Mouse (Mus musculus) midbrain, embryonic 15.5 days (tissue): Measurements from ENCODE around the gene St6galnac4. TPM values are rescaled to one million over a fixed set of nuclear protein-coding genes. Genes with fewer than 3 reads are reported as not detected.

Experiments
- ATAC-seq: fragments of 200-750 bp; cut with Nextera tagmentation; replicated peaks from 2 replicates; pipeline ENCODE4 v1.8.0; 2017; ENCODE audit warnings: moderate TSS enrichment
- H3K27ac ChIP-seq: fragments of 300-500 bp; sonication (generic); 2 replicates; pipeline ENCODE4 v1.5.1; 2015; ENCODE audit warnings: mild to moderate bottlenecking, inconsistent platforms
- H3K27me3 ChIP-seq: fragments of 300-500 bp; sonication (generic); replicated peaks from 2 replicates; pipeline ENCODE4 v1.6.1; 2015; ENCODE audit warnings: inconsistent platforms
- H3K36me3 ChIP-seq: fragments of 300-500 bp; sonication (generic); replicated peaks from 2 replicates; pipeline ENCODE4 v1.6.1; 2015; ENCODE audit warnings: inconsistent platforms
- H3K4me1 ChIP-seq: fragments of 300-500 bp; sonication (generic); 2 replicates; pipeline ENCODE4 v1.6.1; 2015; ENCODE audit warnings: inconsistent platforms
- H3K4me2 ChIP-seq: fragments of 300-500 bp; sonication (generic); 2 replicates; pipeline ENCODE4 v1.6.1; 2015; ENCODE audit warnings: inconsistent platforms, mild to moderate bottlenecking, moderate library complexity
- H3K4me3 ChIP-seq: fragments of 300-500 bp; sonication (generic); 2 replicates; pipeline ENCODE4 v1.5.1; 2015; ENCODE audit warnings: mild to moderate bottlenecking, inconsistent platforms
- H3K9ac ChIP-seq: fragments of 300-500 bp; sonication (generic); 2 replicates; pipeline ENCODE4 v1.6.1; 2015; ENCODE audit warnings: mild to moderate bottlenecking, inconsistent platforms
- H3K9me3 ChIP-seq: fragments of 300-500 bp; sonication (generic); 2 replicates; pipeline ENCODE4 v1.6.1; 2016; ENCODE audit warnings: inconsistent platforms
- WGBS: fragments of 180-500 bp; shearing (Covaris S2); methylation state at CpG from one replicate; pipeline ENCODE4 v1.1.7; 2015; ENCODE audit warnings: mixed read lengths; 5-methylcytosine and 5-hydroxymethylcytosine counted together
- polyA plus RNA-seq: library from polyadenylated mRNA; unstranded; fragments of >200 nt; fragmentation: Nextera tagmentation; extraction: Ambion mirVana; gene quantifications from 2 replicates; pipeline ENCODE4 v1.2.1, GENCODE M21; 2015

Gene St6galnac4
- polyA plus RNA-seq, 1 experiment from 2014 or later, result 33.3 TPM

DNA sequence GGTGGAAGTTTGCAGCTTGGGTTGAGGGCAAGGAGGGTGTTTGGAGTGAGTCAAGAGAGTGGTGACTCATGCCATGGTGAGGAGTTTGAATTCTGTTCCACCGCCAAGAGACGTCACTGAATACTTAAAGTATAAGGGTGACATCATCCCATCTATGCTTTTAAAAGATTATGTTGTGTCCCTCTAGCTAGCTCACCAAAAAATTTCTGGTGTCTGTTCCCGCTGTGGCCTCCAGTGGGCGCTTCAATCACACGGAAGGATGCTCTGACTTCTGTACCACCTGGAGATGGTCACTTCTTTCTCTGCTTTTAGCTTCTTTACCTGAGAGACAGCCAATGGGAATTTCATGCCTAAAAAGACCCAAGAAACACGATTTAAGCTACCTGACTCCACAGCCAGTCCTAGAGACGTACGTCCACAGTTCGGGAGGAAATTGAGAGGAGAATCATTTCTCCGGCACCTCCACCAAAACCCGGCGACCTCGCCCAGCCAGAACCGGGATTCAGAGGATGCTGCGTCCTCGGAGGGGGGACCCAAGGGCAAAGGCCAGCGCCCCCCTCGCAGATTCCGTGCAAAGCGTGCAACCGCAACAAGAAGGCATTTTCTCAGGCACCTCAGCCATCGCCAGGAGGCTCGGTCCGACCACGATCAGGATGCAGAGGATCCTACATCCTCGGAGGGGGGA is 11.9 kb upstream of the St6galnac4 start:
- no peaks in the 10 kb centered on the region for H3K36me3 ChIP-seq
- no peaks in the 10 kb centered on the region for H3K9me3 ChIP-seq
- peak overlapping the region; percentile 100 for H3K4me2 ChIP-seq
- peaks cover 12% of the 10 kb centered on the region for H3K27me3 ChIP-seq
- peak overlapping the region; percentile 60 for H3K9ac ChIP-seq
- ATAC-seq, result peak; percentile 55
- H3K4me3 ChIP-seq, result peak overlapping the region; percentile 63
- peaks cover 36% of the 10 kb centered on the region for H3K4me1 ChIP-seq
- under 1% methylated on average over 26 of the region's 26 CpGs for WGBS
- peak overlapping the region; percentile 56 for H3K27ac ChIP-seq

DNA sequence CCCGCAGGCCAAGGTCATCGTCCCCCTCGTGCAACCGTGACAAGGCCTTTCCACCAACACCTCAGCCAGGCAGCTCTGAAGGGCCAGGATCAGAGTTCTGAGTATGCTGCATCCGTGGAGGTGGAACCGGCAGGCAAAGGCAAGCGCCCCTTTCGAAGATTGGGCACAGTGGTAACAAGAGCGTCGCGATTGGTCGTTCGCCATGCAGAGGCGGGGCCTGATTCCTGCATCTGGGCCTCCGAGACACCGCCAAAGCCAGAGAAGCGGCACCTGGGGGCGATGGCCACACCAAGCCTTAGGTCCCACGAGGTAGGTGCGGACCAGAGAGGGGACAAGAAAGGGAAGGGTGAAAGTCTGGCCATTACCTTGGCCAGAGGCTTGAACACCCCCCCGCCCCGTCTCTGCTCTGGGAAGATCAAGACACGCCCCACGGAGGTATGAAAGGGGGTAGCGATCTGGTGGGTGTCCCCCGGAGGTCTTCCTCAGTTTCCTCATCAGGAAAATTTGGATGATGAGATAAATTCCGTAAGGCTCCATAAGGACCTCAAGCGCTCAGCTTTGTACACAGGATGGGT is 11.2 kb upstream of the St6galnac4 start, which contains the start of gene 9430097D07Rik:
TSS of gene 9430097D07Rik (minus strand) at position 99 of the 575 bp plus-strand sequence.
- Histone ChIP-seq H3K4me2 (peak within 1 kb of the TSS; percentile 100), H3K9ac (peak within 1 kb of the TSS; percentile 60), H3K4me1 (peaks cover 32% of the 10 kb centered on the region), H3K9me3 (no peaks in the 10 kb centered on the region), H3K36me3 (no peaks in the 10 kb centered on the region), H3K27ac (peak within 1 kb of the TSS; percentile 56), H3K27me3 (peaks cover 14% of the 10 kb centered on the region), H3K4me3 (peak within 1 kb of the TSS; percentile 63)
- WGBS, result 5% methylated on average over 28 of the region's 28 CpGs
- ATAC-seq, result peak; percentile 81

DNA sequence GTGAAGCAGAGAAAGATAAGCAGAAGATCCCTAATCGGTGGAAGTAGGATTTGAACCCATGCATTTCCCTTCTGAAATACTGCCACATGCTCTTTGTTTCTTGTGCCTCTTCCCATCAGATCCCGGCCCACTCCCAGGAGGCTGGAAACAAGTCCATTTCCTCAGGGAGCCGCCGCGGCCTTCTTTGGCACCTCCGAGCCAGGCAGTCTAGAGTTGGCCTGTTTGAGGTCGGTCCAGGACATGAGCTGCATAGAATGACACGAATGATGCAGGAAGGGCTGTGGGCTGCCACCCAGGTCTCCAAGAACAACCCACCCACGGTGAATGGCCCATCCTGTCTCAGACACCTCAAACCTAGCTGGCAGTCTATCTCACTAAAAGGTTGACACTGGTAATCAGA is 10.4 kb upstream of the St6galnac4 start:
- Histone ChIP-seq H3K36me3 (no peaks in the 10 kb centered on the region), H3K27ac (no peak overlapping the region), H3K4me1 (peaks cover 27% of the 10 kb centered on the region), H3K4me2 (peak overlapping the region; percentile 100; the same call in 1 of the 2 replicates), H3K9me3 (no peaks in the 10 kb centered on the region), H3K4me3 (no peak overlapping the region), H3K9ac (peak overlapping the region; percentile 60; the same call in 1 of the 2 replicates), H3K27me3 (peaks cover 14% of the 10 kb centered on the region)
- no peak for ATAC-seq
- WGBS, result 84% methylated on average over 9 of the region's 9 CpGs

DNA sequence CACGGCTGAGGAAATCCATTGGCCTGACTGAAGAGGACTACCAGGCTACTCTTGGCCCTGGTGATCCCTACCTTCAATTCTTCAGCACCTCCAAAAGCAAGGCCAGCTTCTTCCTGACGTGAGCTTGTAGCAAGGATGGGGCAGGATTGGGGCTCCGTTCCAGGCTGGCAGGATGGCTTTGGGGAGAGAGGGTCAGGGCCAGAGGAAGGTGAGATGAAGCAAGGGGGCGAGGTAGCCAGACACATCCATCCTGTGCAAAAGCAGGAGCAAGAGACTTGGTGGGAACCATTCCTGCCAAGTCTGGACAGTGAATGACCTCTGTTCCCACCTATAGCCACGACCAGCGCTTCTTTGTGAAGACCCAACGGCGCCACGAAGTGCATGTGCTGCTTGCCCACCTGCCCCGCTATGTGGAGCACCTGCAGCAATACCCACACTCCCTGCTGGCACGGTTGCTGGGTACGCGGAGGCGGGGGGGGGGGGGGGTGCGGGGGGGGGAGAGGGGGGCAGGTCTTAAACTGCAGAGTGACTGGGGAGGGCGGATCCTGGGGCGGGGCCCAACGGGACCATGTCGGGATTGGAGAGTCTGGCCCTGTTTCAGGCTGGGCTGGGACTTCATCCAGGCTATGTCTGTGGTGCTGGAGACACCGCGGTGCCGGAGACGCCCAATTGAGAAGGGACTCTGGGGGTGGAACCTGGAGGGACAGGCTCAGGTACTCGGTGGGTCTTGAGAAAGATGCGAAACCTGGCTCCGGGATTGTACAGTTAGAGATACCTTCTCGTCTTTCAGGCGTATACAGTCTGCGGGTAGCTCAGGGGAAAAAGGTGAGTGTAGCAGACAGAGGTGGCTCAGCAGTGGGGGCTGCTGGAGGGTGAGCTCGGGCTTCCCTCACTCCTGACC is 8.5 kb upstream of the St6galnac4 start:
- no peaks in the 10 kb centered on the region for H3K36me3 ChIP-seq
- no peak overlapping the region for H3K9ac ChIP-seq
- H3K27me3 ChIP-seq, result peaks cover 14% of the 10 kb centered on the region
- ATAC-seq, result no peak
- peaks cover 26% of the 10 kb centered on the region for H3K4me1 ChIP-seq
- no peak overlapping the region for H3K4me2 ChIP-seq
- WGBS, result 42% methylated on average over 26 of the region's 30 CpGs
- H3K27ac ChIP-seq, result no peak overlapping the region
- H3K9me3 ChIP-seq, result no peaks in the 10 kb centered on the region
- no peak overlapping the region for H3K4me3 ChIP-seq

DNA sequence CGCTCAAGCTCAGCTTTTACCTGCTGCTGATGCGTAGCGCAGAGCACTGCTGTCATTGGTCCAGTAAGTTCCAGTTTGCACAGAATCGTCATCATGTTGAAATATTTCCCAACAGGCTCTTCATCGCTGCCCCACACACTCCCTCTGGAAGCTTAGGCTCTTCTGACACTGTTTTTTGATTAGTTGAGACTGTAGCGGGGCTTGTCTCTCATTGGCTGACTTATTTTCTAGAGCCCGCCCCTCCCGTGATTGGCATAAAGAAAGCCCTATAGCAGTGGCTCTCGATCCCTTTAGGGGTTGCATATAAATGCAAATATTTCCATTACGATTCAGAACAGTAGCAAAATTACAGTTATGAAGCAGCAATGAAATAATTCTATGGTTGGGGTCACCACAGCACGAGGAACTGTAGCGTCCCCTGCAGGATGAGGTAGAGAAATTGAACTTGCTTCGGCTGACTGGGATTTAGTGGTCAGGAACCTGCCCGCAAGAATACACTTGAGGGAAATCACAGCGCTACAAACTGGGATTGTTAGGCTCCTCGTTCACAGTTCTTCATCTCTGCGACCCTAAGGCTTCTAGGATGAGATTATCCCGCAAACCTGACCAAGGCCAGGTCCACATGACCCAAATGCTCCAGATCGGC is 5.3 kb upstream of the St6galnac4 start:
- Histone ChIP-seq H3K27ac (peak overlapping the region; percentile 49), H3K4me2 (peak overlapping the region; percentile 42), H3K27me3 (peaks cover 14% of the 10 kb centered on the region), H3K9ac (peak overlapping the region; percentile 22; the same call in 1 of the 2 replicates), H3K4me3 (peak overlapping the region; percentile 34), H3K4me1 (peaks cover 17% of the 10 kb centered on the region), H3K36me3 (no peaks in the 10 kb centered on the region), H3K9me3 (no peaks in the 10 kb centered on the region)
- WGBS, result 30% methylated on average over 19 of the region's 19 CpGs
- peak; percentile 75 for ATAC-seq

DNA sequence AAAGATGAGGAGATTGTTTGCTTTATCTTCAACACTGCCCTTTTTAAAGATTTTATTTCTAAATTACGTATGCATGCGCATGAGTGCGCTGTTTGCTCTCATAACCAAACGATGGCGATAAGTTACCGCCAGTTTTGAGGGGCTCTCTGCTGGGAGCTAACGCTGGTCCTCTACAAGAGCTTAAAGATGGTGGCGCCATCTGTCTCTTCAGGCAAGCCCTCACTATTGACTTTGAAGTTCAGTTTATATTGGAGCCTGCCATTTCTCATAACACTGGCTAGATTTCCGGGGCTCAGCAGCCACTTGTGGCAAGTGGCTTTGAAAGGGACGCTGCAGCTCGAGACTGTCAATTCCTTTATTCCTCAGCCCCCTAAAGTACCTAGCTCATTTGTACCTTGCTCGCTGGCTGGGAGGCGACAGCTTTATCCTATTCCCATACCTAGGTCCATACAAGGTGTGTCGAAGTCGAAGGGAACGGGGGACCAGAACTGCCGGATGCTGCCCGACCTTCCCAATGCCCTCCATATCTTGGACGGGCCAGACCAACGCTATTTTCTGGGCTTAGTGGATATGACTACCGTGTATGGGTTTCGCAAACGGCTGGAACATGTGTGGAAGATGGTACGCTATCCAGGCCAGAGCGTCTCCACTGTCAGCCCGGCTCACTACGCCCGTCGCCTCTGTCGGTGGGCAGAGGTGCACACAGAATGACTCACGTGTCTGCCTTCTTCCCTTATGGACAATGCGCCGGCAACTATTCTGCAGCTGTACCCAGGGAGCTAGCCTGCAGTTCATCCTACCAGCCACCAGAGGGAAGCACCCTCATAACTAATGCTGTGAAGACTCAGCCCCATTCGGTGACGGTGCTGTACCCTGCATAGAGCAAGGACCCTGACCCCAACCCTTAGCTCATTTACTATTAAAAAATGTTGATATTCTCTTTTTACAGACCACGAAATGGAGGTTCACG is 3.8 kb upstream of the St6galnac4 start:
- Histone ChIP-seq H3K36me3 (no peaks in the 10 kb centered on the region), H3K27me3 (peaks cover 14% of the 10 kb centered on the region), H3K9ac (peak overlapping the region; percentile 27; the same call in 1 of the 2 replicates), H3K4me3 (peak overlapping the region; percentile 30), H3K27ac (peak overlapping the region; percentile 58; the same call in 1 of the 2 replicates), H3K4me2 (peak overlapping the region; percentile 52), H3K9me3 (no peaks in the 10 kb centered on the region), H3K4me1 (peaks cover 30% of the 10 kb centered on the region)
- WGBS, result 11% methylated on average over 37 of the region's 37 CpGs
- peak; percentile 74 for ATAC-seq

DNA sequence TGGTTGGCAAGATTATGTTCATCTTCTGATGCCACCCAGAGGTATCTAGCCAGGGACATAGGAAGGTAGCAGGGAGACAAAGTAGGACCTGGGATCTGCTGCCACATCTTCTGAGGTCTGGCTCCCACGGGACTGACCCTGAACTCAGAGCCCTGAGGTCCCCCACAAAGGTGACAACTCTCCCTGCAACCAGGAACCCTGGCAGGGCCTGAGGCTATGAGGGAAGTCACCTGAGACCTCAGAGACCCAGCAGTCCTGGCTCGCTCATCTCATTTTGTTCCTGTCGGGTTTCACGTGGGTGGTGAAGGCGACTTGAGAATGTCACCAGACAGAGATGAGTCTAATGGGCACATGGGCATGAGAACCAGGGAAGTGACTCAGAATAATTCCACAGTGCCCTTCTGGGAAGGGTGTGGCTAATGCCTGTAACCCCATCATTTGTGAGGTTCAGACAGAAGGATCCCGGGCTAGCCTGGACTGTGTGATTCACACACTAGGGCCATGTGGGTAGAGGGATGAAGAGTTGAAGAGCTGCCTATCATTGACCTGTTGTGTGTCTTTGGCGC is 1.7 kb upstream of the St6galnac4 start:
- H3K9ac ChIP-seq, result no peak overlapping the region
- WGBS, result 87% methylated on average over 7 of the region's 7 CpGs
- no peak overlapping the region for H3K27ac ChIP-seq
- peaks cover 37% of the 10 kb centered on the region for H3K4me1 ChIP-seq
- H3K9me3 ChIP-seq, result no peaks in the 10 kb centered on the region
- H3K4me3 ChIP-seq, result no peak overlapping the region
- ATAC-seq, result no peak
- no peak overlapping the region for H3K4me2 ChIP-seq
- H3K27me3 ChIP-seq, result 0 out of 2 replicates have a peak, but pooled peaks cover under 1% of the 10 kb centered on the region
- no peaks in the 10 kb centered on the region for H3K36me3 ChIP-seq

DNA sequence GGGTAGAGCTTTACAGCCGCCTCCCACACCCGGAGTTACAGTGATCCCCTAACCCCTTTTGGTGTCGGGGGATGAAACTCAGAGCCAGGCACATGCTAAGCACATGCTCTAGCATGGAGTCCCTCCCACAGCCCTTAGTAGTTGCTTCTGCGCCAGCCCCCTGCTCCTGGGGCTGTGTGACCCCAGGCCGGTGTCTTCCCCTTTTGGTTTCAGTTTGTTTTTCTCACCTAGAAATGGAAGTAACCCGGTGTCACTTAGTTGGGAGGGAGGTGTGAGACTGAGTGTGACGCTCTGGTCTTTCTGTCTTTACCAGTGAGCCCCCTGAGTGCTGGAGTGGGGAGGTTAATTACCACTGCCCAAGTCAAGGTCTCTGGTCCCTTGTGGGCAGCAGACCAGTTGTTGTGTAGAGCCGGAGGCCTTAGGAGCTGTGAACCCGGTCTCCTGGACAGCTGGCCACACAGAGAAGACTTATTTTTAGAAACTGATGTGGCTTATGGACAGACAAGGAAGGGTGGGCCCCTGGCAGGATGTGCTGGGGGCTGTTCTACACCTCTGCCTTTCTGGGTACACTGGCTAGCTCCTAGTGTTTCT is 931 bp downstream of the St6galnac4 start:
- peak overlapping the region; percentile 52 for H3K4me3 ChIP-seq
- H3K9ac ChIP-seq, result peak overlapping the region; percentile 59; the same call in 1 of the 2 replicates
- H3K9me3 ChIP-seq, result no peaks in the 10 kb centered on the region
- no peak overlapping the region for H3K27ac ChIP-seq
- H3K27me3 ChIP-seq, result no peaks in the 10 kb centered on the region
- H3K4me1 ChIP-seq, result peaks cover 30% of the 10 kb centered on the region
- H3K4me2 ChIP-seq, result peak overlapping the region; percentile 57
- 56% methylated on average over 9 of the region's 9 CpGs for WGBS
- no peaks in the 10 kb centered on the region for H3K36me3 ChIP-seq
- ATAC-seq, result no peak

DNA sequence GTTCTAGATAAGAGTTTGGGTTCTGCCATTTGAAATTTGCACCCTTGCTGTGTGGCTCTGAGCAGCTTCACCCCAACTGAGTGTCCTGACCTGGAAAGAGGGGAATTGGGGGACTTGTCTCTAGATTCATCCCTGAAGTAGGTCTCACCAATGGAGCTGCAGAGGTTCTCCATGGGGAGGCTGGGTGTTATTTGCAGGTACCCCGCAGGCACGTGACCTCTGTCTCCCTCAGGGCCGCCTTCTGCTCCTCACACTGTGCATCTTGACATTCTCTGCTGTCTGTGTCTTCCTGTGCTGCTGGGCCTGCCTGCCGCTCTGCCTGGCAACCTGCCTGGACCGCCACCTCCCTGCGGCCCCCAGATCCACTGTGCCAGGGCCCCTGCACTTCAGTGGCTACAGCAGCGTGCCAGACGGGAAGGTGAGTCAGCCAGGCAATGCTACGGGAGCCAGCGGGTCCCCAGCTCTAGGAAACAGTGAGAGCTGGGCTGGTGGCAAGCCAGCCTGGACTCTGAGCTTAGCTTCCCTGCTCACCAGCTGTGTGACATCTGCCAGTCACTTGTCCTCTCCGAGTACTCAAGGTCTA is 2.4 kb downstream of the St6galnac4 start:
- H3K4me2 ChIP-seq, result no peak overlapping the region
- H3K9ac ChIP-seq, result no peak overlapping the region
- peaks cover 24% of the 10 kb centered on the region for H3K4me1 ChIP-seq
- H3K36me3 ChIP-seq, result no peaks in the 10 kb centered on the region
- no peaks in the 10 kb centered on the region for H3K9me3 ChIP-seq
- H3K27ac ChIP-seq, result no peak overlapping the region
- no peak for ATAC-seq
- no peak overlapping the region for H3K4me3 ChIP-seq
- 62% methylated on average over 11 of the region's 11 CpGs for WGBS
- H3K27me3 ChIP-seq, result no peaks in the 10 kb centered on the region

DNA sequence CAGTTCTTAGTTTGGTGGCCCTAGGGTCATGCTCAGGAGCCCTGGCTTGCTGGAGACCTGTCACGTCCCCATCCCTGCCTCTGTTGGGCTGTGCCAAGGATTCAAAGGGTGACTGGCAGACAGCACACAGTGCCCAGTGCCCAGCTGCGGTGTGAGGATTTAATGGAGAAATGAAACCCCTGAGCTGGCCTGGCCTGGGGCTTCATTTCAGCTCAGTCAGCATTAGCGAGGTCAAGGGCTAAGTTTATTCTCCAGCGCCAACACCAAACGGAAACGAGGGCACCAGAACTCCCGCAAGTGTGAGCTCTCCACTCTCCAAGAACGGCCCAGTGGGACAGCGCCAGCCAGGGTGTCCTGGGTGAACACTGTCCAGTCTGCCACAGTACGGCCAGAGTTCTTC is 3.3 kb downstream of the St6galnac4 start:
- Histone ChIP-seq H3K27ac (no peak overlapping the region), H3K4me3 (no peak overlapping the region), H3K4me2 (no peak overlapping the region), H3K9ac (no peak overlapping the region), H3K4me1 (peaks cover 24% of the 10 kb centered on the region), H3K27me3 (no peaks in the 10 kb centered on the region), H3K36me3 (no peaks in the 10 kb centered on the region), H3K9me3 (no peaks in the 10 kb centered on the region)
- ATAC-seq, result no peak
- 83% methylated on average over 10 of the region's 10 CpGs for WGBS
